Mouse (Mus musculus): ENCODE data around the gene Cdh22. TPM values are rescaled to one million over a fixed set of nuclear protein-coding genes. Genes with fewer than 3 reads are reported as not detected.
A peak's percentile ranks its signal among the peaks of the same experiment; 100 is the strongest.

The Cdh22 gene
- polyA plus RNA-seq, 1 experiment from 2014 or later = 1.0 TPM

- H3K4me2 ChIP-seq = no peak overlapping the region
- no peaks in the 10 kb centered on the region for H3K36me3 ChIP-seq
- peaks cover 7% of the 10 kb centered on the region; the same call in 1 of the 2 replicates for H3K4me1 ChIP-seq
- peaks cover 87% of the 10 kb centered on the region for H3K27me3 ChIP-seq
- WGBS = 48% methylated on average over 4 of the region's 4 CpGs
- no peak overlapping the region for H3K27ac ChIP-seq
- no peak for ATAC-seq (ENCODE audit: insufficient number of reproducible peaks, insufficient read depth, low FRiP score, low TSS enrichment, low read depth)
- H3K9ac ChIP-seq = no peak overlapping the region
- H3K4me3 ChIP-seq = no peak overlapping the region
- H3K9me3 ChIP-seq = no peaks in the 10 kb centered on the region
Observed at GRCm38 (mm10) chr2:165223837-165224236, 10.8 kb downstream of the Cdh22 start.

DNA sequence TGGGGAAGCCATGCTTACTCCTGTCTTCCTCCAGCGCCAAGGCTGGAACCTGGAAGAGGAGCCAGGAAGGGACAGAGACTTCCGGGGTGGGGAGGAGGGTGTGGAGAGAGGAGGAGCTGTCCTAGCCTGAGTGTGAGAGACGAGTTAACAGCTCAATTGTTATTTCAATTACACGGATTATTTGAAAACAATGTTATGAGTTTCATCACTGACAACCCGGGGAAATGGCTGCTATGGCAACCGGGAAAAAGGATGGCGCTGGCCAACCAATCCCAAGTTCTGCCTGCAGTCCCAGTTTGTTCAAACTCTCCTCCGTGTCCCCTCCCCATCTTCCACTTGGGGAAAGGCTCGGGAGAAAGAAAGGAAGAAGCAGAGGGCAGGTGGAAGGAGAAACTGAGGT lies 12.7 kb downstream of the Cdh22 start:
- Histone ChIP-seq H3K9ac (no peak overlapping the region), H3K4me3 (no peak overlapping the region), H3K27ac (no peak overlapping the region), H3K9me3 (no peaks in the 10 kb centered on the region), H3K4me1 (peaks cover 7% of the 10 kb centered on the region; the same call in 1 of the 2 replicates), H3K36me3 (no peaks in the 10 kb centered on the region), H3K27me3 (peaks cover 86% of the 10 kb centered on the region), H3K4me2 (no peak overlapping the region)
- no peak for ATAC-seq (ENCODE audit: insufficient number of reproducible peaks, insufficient read depth, low FRiP score, low TSS enrichment, low read depth)
- 8% methylated on average over 9 of the region's 9 CpGs for WGBS

- Histone ChIP-seq H3K27me3 (peaks cover 87% of the 10 kb centered on the region), H3K4me3 (no peak overlapping the region), H3K4me2 (no peak overlapping the region), H3K27ac (no peak overlapping the region), H3K9ac (no peak overlapping the region), H3K9me3 (no peaks in the 10 kb centered on the region), H3K36me3 (no peaks in the 10 kb centered on the region), H3K4me1 (peaks cover 15% of the 10 kb centered on the region)
- WGBS = 69% methylated on average over 8 of the region's 8 CpGs
- no peak for ATAC-seq (ENCODE audit: insufficient number of reproducible peaks, insufficient read depth, low FRiP score, low TSS enrichment, low read depth)
Observed at GRCm38 (mm10) chr2:165220347-165220945, 14.2 kb downstream of the Cdh22 start.

- H3K27ac ChIP-seq = no peak overlapping the region
- H3K9ac ChIP-seq = no peak overlapping the region
- no peaks in the 10 kb centered on the region for H3K9me3 ChIP-seq
- no peak overlapping the region for H3K4me2 ChIP-seq
- ATAC-seq (ENCODE audit: insufficient number of reproducible peaks, insufficient read depth, low FRiP score, low TSS enrichment, low read depth) = no peak
- peaks cover 90% of the 10 kb centered on the region for H3K27me3 ChIP-seq
- no peak overlapping the region for H3K4me3 ChIP-seq
- WGBS = 75% methylated on average over 8 of the region's 8 CpGs
- H3K36me3 ChIP-seq = no peaks in the 10 kb centered on the region
- H3K4me1 ChIP-seq = peaks cover 16% of the 10 kb centered on the region
Observed at GRCm38 (mm10) chr2:165218954-165219353, 15.7 kb downstream of the Cdh22 start.

DNA sequence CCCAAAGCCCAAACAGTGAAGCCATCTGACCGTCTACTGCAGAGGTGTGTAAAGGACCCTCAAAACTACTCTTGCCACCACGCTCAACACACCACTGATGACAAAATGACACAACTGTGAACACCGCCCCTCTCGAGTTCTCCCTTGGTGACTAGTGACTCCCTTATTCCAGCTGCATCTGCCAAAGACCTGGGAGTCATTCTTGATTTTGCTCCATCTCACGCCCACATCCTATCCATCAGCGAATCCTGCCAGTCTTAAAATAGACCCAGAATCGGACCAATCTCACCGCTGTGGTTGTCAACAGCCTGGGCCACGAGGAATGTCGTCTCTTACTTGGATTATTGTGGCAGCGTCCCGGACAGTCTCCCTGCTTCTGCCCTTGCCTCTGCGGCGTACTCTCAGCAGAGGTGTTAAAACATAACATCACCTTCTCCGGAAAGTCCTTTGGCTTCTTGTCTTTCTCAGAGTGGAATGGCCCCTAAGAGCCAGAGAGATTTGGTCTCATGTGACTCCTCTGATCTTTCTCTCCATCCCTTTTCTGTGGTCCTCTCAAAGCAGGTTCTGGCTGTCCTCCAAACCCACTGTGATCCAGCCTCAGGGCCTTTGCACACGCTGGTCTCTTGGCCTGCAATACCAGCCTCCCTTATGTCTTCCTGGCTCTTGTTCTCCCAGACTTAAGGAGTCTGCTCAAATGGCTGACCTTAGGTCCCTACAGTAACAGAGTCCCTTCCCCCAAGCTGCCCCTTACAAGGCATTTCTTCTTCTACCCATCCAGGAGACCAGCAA lies 17.1 kb downstream of the Cdh22 start:
- H3K27me3 ChIP-seq = peaks cover 90% of the 10 kb centered on the region
- no peak for ATAC-seq (ENCODE audit: insufficient number of reproducible peaks, insufficient read depth, low FRiP score, low TSS enrichment, low read depth)
- H3K4me3 ChIP-seq = no peak overlapping the region
- no peaks in the 10 kb centered on the region for H3K36me3 ChIP-seq
- H3K9me3 ChIP-seq = no peaks in the 10 kb centered on the region
- WGBS = 82% methylated on average over 16 of the region's 16 CpGs
- H3K4me2 ChIP-seq = no peak overlapping the region
- H3K4me1 ChIP-seq = peaks cover 17% of the 10 kb centered on the region
- H3K27ac ChIP-seq = no peak overlapping the region
- H3K9ac ChIP-seq = no peak overlapping the region

DNA sequence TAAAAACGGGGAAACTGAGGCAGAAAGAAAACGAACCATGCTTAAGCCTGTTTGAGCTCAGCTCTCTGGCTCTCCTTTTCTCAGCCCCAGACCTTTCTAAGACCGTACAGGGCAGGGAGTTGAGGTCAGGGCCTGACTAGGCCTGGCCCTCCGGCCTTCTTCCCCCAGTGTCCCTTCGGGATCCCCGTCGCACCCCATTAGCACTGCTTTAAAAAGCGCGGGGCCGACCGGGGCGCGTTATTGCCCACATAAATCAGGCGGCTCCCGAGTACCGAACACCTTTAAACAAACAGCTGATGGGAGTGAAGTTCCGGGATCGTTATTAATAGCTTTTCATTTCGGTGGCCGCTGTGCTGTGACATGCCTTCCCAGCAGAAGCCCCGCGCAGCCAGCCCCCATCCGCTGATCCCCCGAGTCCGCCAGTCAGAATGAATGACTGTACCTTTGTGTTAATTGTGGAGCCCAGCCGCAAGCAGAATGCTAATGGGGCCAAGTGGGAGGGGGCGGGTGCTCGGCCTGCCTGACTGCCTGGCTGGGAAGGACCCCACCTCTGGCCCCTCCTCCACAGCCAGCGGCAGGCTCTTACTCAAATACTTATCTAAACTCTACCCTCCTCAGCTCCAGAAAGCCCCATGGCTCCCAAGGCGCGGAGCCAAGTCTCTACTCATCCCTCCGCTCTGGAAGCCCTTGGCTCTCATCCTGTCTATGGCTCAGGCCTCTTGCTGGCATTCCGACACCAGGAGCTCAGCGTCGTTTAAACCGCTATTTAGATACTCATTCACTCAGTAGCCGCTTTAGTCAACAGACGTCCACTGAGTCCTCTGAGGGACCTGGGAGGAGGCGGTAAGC lies 19.3 kb downstream of the Cdh22 start:
- Histone ChIP-seq H3K4me3 (peak overlapping the region; percentile 24), H3K27ac (no peak overlapping the region), H3K4me2 (peak overlapping the region; percentile 52), H3K4me1 (peaks cover 26% of the 10 kb centered on the region), H3K36me3 (no peaks in the 10 kb centered on the region), H3K27me3 (peaks cover 91% of the 10 kb centered on the region), H3K9me3 (no peaks in the 10 kb centered on the region), H3K9ac (peak overlapping the region; percentile 49; the same call in 1 of the 2 replicates)
- no peak for ATAC-seq (ENCODE audit: insufficient number of reproducible peaks, insufficient read depth, low FRiP score, low TSS enrichment, low read depth)
- WGBS = 5% methylated on average over 39 of the region's 39 CpGs

DNA sequence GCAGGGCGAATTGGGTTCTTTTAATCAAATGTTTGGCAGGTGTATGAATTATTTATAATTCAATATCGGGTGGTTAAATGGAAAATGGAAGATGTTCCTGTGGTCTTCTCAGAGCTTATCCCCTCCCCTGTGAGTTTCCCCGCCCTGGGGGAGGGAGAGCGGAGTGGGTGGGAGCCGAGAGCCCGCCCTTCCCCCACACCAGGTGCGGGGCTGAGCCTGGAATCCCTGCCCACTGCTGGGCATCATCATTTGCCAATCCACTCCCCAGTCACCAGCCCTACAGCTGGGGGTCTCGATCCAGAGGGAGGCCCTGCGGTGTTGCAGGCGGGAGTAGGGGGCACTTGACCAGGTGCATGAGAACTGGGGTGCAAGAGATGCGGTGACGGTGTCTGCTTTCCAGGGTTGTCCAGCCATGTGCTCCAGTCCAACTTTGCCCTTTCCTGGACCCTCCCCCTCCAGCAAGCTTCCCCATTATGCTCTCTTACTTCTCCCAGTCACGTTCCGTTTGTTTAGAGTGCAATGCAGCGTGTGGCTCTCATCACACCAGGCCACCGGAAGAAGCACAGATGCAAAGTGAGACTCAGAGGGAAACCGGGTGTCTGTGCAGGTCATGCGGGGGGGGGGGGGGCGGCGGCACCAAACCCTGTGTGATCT lies 23.1 kb downstream of the Cdh22 start:
- H3K4me2 ChIP-seq = no peak overlapping the region
- no peaks in the 10 kb centered on the region for H3K36me3 ChIP-seq
- H3K9me3 ChIP-seq = no peaks in the 10 kb centered on the region
- 1% methylated on average over 20 of the region's 20 CpGs for WGBS
- H3K27ac ChIP-seq = no peak overlapping the region
- H3K9ac ChIP-seq = no peak overlapping the region
- peaks cover 31% of the 10 kb centered on the region for H3K4me1 ChIP-seq
- no peak overlapping the region for H3K4me3 ChIP-seq
- H3K27me3 ChIP-seq = peaks cover 91% of the 10 kb centered on the region
- ATAC-seq (ENCODE audit: insufficient number of reproducible peaks, insufficient read depth, low FRiP score, low TSS enrichment, low read depth) = no peak

DNA sequence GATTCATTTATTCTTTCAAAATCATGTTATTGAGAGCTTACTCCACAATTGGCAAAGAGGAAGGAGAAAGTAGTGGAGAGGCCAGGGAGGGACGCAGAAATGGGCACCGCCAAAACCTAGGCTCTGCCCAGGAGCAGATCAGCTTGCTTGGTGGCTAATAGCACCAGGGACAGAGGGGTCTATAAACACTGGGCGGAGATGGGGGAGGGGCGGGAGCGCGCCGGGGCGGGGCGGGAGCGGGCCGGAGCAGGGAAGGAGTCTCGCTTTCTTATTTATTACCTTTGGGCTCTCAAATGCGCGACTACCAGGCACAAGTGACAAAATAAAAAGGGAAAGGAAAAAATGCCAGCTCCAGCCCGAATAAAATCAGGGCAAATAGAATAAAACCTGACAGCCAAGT lies 23.7 kb downstream of the Cdh22 start:
- Histone ChIP-seq H3K4me3 (no peak overlapping the region), H3K9ac (no peak overlapping the region), H3K9me3 (no peaks in the 10 kb centered on the region), H3K4me2 (0 out of 2 replicates have a peak overlapping the region, but pooled peaks have one; percentile 7), H3K4me1 (peaks cover 28% of the 10 kb centered on the region), H3K27ac (no peak overlapping the region), H3K36me3 (no peaks in the 10 kb centered on the region), H3K27me3 (peaks cover 85% of the 10 kb centered on the region)
- WGBS = under 1% methylated on average over 15 of the region's 15 CpGs
- no peak for ATAC-seq (ENCODE audit: insufficient number of reproducible peaks, insufficient read depth, low FRiP score, low TSS enrichment, low read depth)

DNA sequence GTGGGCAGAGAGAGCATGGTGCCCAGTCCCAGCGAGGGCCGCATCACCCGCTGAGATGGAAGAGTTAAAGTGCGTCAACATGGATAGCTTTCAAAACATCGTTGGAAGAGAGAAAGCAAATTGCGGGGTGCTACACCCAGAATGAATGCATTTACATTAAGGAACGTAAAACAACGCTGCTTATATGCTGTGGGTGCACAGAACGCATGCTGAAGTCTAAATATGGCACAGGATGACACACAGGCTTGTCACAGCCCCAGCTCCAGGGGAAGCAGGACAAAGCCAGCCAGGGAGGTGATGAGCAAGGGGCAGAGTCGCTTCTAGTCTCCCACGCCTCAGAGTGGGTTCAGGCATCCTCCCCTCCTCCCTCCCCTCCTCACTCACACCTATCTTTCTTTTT lies 27.0 kb downstream of the Cdh22 start:
- H3K27me3 ChIP-seq = peaks cover 59% of the 10 kb centered on the region
- ATAC-seq (ENCODE audit: insufficient number of reproducible peaks, insufficient read depth, low FRiP score, low TSS enrichment, low read depth) = no peak
- 65% methylated on average over 11 of the region's 11 CpGs for WGBS

GRCm38 (mm10) chr2:165207086-165207485 lies 27.6 kb downstream of the Cdh22 start:
- peaks cover 23% of the 10 kb centered on the region for H3K4me1 ChIP-seq
- H3K36me3 ChIP-seq = no peaks in the 10 kb centered on the region
- H3K27me3 ChIP-seq = peaks cover 56% of the 10 kb centered on the region
- H3K4me3 ChIP-seq = no peak overlapping the region
- no peak overlapping the region for H3K4me2 ChIP-seq
- no peaks in the 10 kb centered on the region for H3K9me3 ChIP-seq
- no peak overlapping the region for H3K9ac ChIP-seq
- ATAC-seq (ENCODE audit: insufficient number of reproducible peaks, insufficient read depth, low FRiP score, low TSS enrichment, low read depth) = no peak
- no peak overlapping the region for H3K27ac ChIP-seq
- 82% methylated on average over 4 of the region's 4 CpGs for WGBS

More for the DNA sequence above, 27.0 kb downstream of the Cdh22 start:
- no peak overlapping the region for H3K9ac ChIP-seq
- no peak overlapping the region for H3K27ac ChIP-seq
- no peak overlapping the region for H3K4me3 ChIP-seq
- H3K4me1 ChIP-seq = peaks cover 18% of the 10 kb centered on the region
- H3K36me3 ChIP-seq = no peaks in the 10 kb centered on the region
- no peak overlapping the region for H3K4me2 ChIP-seq
- H3K9me3 ChIP-seq = no peaks in the 10 kb centered on the region

- 76% methylated on average over 6 of the region's 6 CpGs for WGBS
- ATAC-seq (ENCODE audit: insufficient number of reproducible peaks, insufficient read depth, low FRiP score, low TSS enrichment, low read depth) = no peak
- no peak overlapping the region for H3K4me3 ChIP-seq
- H3K4me1 ChIP-seq = peaks cover 26% of the 10 kb centered on the region
- H3K27me3 ChIP-seq = peaks cover 52% of the 10 kb centered on the region
- H3K9ac ChIP-seq = no peak overlapping the region
- no peak overlapping the region for H3K4me2 ChIP-seq
- no peaks in the 10 kb centered on the region for H3K9me3 ChIP-seq
- H3K36me3 ChIP-seq = no peaks in the 10 kb centered on the region
- no peak overlapping the region for H3K27ac ChIP-seq
Observed at GRCm38 (mm10) chr2:165205486-165205885, 29.2 kb downstream of the Cdh22 start.
